Mouse (Mus musculus): ENCODE data around the gene Fsd1. TPM values are rescaled to one million over a fixed set of nuclear protein-coding genes. Genes with fewer than 3 reads are reported as not detected.

Gene Fsd1
- total RNA-seq, 2 experiments from 2014 or later, result 72.4 to 82.6 TPM

DNA sequence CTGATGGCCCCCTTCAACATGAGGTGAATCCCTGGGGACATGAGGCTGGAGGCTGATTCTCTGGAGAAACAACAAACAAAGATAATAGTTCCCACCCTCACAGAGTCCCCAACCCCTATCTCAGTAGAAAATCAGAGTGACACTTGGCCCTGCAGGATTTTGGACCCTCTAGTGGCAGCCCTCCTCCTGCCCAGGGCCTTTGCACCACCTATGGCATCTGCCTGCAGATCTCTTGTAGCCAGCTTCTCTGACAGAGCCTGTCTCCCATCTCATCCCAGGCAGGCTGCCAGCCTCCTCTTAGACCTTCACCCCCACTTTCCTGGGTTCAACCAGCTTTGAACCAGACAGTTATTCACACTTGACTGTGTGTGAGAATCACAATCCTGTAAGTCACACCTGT lies 25.5 kb upstream of the Fsd1 start:
- DNase-seq (ENCODE audit: extremely low spot score in 1 of 2, low spot score in 1 of 2), result no peak

DNA sequence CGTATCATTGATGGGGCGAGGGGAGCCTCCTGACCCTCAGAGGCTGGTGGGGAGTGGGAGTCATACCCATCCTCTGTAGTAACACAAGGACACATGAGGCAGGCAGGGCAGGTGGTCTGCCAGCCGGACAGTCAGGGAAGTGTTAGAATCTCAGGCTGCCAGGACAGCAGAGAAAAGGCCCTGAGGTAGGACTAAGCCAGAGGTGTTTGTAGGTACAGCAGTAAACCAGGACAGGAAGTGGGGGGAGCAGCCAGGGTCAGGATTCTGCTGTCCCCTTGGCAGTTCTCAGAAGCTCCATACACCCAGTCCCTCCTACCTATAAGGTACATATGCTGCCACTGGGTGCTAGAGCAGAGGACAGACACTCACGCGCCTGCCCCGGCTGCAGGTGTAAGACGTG lies 24.7 kb upstream of the Fsd1 start:
- no peak for DNase-seq (ENCODE audit: extremely low spot score in 1 of 2, low spot score in 1 of 2)

DNA sequence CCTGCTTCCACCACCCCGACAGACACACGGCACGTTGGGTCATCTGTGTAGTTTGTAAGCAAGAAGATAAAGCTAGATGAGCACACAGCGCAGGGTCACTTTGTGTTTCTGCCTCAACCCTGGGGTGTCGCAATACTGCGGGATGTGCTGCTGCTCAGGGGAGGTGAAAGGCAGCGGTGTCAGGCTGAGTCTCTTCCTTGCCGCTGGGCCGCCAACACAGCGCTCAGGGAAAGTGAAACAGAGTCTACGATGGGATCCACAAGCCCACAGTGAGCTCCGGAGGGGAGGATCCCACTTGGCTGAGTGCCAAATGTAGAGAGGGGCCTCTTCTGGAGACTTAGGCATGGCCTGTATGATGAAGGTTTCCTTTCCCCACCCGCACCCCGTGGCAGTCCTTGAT lies 23.1 kb upstream of the Fsd1 start:
- no peak for DNase-seq (ENCODE audit: extremely low spot score in 1 of 2, low spot score in 1 of 2)

DNA sequence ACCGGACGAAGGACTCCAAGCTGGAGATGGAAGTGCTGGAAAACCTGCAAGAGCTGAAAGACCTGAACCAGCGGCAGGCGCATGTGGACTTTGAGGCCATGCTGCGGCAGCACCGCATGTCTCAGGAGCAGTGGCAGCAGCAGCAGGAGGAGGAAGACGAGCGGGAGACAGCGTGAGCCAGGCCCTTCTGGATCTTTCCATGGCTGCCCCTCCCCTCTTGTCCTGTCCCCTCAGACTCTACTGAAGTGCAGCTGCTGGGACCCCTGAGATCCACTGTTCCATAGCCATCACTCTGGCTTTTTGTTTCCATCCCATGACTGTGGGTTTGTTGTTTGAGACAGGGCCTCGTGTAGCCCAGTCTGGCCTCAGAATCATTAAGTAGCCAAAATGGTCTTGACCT lies 21.8 kb upstream of the Fsd1 start:
- DNase-seq (ENCODE audit: extremely low spot score in 1 of 2, low spot score in 1 of 2), result no peak

DNA sequence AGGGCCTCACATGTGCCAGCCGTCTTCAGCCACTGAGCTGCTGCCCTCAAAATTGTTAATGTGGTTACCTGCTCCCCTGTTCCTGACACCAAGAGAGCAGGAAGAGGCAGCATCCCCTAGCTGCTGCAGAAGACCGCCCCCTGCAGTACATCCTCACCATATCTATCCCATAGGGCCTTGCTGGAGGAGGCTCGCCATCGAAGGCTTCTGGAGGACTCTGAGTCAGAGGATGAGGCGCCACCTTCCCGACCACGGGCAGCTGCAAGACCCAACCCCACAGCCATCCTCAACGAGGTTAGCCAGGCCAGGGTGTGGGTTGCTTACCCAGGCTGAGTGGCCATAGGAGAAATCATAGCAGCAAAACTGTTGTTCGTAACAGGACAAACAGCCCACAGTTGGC lies 21.3 kb upstream of the Fsd1 start:
- DNase-seq (ENCODE audit: extremely low spot score in 1 of 2, low spot score in 1 of 2), result no peak

DNA sequence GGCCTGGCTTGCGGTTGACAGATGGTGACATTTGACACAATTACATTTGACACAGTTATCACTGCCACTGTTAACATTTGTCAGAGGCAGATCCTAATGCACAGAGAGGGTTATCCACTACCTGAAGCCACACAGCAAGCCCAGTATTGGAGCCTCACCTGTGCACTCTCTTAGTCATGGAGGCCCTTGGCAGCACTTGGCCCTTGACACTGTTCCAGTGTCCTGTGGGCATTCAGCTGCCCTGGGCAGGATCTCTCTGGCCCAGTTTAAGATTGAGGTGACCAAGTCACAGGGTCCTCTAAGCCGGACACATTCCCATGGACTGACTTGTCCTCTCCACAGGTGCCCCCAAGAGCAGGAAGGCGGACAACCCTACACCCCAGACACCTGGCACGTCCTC lies 19.1 kb upstream of the Fsd1 start:
- DNase-seq (ENCODE audit: extremely low spot score in 1 of 2, low spot score in 1 of 2), result no peak

DNA sequence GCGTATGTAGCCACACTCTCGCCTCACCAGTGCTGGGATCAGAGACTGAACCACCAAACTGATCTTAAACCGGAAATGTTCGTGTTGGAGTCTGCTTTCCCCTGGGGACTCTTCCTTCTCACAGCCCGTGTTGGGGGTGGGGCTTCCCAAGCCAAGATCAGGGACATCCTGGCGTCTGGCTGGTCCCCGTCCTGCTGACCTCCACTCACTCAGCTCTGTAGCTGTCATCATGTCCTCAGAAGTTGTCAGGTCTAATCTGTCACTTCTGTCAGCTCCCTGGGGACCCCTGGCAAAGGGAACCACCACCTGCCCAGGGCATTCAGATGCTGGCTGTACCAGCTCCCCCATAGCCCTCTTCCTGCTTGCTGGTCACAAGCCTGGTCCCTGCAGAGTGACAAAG lies 18.1 kb upstream of the Fsd1 start:
- no peak for DNase-seq (ENCODE audit: extremely low spot score in 1 of 2, low spot score in 1 of 2)

DNA sequence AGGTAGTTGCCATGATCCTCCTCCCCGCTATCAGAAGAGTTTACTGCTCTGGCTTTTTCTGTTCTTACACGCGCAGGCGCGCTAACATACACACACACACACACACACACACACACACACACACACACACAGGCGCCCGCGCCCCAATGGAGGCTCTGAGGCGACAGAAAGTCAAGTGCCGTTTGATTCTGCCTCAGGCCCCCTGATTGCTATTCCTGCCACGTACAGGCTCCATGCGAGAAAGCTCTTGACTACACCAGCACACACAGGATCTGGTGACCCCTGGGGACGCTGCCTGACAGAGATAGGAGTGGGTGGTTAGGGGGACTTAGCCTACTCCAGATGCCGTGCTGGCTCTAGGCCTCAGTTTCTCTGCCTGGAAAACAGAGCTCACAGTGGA lies 16.7 kb upstream of the Fsd1 start:
- peak in 1 of 2 experiments; percentile 47 for DNase-seq (ENCODE audit: extremely low spot score in 1 of 2, low spot score in 1 of 2)

DNA sequence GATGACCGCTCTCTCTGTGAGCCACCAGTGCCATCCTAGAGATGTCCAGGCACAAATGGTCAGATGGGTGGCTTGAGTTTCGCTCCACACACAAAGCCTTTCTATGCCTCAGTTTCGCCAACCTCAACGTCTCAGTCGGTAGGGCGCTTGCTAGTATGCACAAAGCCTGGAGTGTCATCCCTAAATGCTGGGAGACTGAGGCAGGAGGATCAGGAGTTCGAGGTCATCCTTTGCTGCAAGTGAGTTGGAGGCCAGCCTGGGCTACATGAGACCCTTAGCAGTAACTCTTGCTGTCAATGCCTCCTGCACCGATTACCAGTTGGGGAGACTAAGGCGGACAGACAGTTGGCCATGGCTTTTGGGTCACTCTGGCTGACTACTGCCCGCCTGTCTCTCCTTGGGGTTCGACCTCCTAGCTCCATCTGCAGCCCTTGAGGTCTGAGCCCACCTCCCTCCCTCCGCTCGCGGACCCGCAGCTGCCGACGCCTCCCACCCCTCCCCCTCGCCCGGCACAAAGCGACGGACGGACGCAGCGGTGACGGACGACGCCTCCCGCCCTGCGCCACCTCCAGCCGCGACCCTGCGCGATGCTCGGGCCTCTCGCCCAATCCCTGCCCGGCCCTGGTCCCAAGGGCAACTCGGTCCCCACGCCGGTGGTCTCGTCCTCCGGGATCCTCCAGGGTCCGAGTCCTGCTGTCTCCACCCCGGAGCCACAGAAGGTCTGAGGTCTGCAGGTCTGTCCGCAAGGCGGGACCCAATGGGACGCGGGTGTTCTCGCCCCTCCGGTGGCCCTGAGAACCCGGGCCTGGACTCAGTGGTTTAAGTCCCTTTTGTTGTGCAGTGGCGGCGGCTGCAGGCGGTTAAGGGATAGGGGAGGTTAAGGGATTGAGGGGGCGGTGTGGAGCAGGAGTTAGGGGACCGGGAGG lies 16.1 kb upstream of the Fsd1 start, which contains the start of gene Shd:
TSS of gene Shd (plus strand) at position 502 of the 926 bp plus-strand sequence.
- peak in 1 of 2 experiments; percentile 24 for DNase-seq (ENCODE audit: extremely low spot score in 1 of 2, low spot score in 1 of 2)

DNA sequence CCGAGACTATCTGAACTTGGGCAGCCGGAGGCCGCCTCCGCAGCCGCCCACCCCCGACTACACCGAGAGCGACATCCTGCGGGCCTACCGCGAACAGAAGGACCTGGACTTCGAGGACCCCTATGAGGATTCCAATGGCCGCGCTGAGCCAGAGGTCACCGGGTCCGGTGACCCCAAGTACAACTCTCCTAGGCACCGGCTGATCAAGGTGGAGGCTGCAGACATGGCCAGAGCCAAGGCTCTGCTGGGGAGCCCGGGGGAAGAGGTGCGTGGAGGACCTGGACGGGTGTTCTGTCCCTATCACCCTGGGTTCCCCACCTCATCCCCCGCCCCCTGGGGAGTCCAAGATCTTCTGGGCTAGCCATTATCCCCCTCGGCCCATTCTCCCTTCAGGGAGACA lies 14.9 kb upstream of the Fsd1 start:
- no peak for DNase-seq (ENCODE audit: extremely low spot score in 1 of 2, low spot score in 1 of 2)

DNA sequence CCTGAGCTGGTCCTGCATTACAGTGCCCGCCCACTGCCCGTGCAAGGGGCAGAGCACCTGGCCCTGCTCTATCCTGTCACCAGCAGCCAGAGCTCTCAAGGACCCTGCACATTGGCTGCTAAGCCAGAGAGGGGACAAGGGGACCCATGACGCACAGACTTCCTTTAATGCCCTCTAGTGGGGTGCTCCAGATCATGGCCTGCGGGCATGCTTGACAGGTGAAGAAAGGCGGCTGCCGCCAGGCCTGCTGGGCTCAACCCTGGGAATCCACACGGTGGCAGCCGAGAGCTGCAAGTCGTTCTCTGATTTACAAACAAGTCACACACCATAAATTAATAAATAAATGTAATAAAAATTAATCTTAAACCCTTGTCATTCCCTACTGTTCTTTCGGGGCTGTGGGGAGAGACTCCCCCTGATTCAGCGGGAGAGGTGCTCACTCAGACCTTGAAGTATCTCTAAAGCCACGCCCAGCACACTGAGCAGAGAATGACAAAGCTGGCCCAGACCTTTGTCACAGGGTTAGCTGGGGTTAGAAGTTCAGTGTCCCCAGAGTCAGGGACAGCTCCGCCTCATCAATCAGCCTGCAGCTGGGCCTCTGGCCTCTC lies 9.9 kb upstream of the Fsd1 start:
- peak; percentile 68 to 84 for DNase-seq (ENCODE audit: extremely low spot score in 1 of 2, low spot score in 1 of 2)

DNA sequence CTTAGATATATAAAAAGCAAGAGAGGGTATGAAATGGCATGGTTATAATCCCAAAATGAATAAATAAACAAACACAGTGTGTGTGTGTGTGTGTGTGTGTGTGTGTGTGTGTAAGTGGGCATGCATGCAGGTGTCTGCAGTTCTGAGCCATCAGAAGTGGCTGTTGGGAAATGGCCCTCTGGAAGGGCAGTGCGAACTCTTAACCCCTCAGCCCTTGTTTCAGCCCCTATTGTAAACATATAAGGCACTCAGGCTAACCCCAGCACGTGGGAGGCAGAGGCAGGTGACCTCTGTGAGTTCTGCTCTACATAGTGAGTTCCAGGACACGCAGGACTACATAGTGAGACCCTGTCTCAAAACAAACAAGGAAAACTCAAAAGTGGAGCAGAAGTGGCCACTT lies 9.0 kb upstream of the Fsd1 start:
- no peak for DNase-seq (ENCODE audit: extremely low spot score in 1 of 2, low spot score in 1 of 2)

DNA sequence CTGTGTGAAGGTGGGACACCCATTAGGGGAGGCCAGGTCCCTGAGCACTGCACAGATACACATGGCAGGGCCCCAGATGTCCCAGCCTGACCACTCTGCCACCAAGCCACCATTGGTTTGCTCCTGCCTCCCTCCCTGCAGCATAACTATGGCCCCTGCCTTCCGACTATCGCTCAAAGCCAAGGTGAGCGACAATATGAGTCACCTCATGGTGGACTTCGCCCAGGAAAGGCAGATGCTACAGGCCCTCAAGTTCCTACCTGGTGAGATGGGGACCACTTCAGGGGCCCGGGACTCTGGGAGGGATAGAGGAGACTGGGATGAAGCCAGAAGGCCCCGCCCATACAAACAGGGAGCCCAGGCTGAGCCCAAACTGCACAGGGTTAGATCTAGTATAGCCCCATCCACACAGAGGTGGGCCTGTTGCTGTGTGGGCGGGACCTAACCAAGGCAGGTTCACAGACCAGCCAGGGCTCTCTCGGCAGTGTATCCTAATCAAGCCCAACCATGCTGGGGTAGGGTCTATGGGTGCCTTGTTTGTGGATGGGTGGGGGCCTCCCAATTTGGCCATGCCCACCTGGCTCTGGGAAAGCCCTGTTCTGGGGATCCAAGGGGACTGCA lies 4.1 kb downstream of the Fsd1 start:
- DNase-seq (ENCODE audit: extremely low spot score in 1 of 2, low spot score in 1 of 2), result no peak

DNA sequence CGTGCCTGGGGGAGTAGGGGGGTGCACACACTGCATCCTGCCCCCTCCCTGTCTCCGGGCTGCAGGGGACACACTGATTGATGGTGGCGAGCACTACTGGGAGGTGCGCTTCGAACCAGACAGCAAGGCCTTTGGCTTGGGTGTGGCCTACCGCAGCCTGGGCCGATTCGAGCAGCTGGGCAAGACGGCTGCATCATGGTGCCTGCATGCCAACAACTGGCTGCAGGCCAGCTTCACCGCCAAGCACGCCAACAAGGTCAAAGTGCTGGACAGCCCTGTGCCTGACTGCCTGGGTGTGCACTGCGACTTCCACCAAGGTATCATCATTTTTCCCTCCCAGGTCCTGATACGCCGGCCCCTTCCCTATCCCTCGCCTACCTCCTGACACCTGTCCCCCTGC lies 9.7 kb downstream of the Fsd1 start:
- no peak for DNase-seq (ENCODE audit: extremely low spot score in 1 of 2, low spot score in 1 of 2)

DNA sequence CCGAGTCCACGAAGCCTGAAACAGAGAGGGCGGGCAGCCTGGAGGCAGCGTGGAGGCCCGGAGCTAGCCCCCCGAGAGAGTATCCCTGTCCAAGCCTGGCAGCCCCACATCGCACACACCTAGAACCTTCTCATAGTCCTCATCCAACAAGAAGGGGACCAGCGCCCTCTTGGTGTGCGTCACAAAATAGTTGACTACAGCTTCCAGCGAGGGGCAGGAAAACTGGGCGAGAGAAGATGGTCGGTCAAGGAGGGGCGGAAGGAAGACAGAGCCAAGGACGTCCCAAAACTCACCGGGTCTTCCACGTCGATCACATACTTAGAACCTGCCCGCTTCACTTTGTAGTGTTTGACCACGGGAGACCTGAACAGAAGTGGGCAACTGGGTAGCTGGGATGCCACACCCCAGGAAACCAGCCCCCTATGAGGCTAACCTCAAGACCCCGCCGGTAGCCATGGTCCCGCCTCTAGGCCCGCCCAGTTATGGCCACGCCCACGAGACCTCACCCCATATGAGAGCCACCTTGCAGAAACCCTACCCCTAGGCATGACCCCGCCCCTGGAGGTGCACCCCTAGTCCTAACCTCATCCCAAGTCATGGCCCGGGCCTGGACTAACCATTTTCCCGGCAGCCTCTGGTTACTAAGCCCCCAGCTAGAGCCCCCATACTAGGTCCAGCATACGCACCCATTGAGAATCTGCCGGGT lies 13.6 kb downstream of the Fsd1 start:
- no peak for DNase-seq (ENCODE audit: extremely low spot score in 1 of 2, low spot score in 1 of 2)

DNA sequence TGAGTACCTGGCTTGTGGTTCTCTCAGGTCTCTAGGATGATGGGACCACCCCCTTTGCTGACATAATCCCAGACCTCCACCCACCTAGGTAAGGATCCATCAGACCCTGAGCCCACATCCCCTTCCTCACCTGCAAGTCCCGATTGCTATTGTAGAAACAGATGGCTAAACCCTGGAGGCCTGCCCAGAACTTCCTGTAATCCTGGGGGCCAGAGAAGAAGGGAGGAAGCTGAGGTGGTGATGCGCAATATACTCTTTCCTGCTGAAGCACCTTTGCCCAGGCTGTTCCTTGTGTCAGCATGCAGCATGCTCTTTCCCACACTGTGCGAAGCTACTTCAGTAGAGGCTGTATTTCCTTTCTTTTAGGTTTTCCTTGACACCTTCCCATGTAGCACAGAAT lies 16.7 kb downstream of the Fsd1 start:
- no peak for DNase-seq (ENCODE audit: extremely low spot score in 1 of 2, low spot score in 1 of 2)

DNA sequence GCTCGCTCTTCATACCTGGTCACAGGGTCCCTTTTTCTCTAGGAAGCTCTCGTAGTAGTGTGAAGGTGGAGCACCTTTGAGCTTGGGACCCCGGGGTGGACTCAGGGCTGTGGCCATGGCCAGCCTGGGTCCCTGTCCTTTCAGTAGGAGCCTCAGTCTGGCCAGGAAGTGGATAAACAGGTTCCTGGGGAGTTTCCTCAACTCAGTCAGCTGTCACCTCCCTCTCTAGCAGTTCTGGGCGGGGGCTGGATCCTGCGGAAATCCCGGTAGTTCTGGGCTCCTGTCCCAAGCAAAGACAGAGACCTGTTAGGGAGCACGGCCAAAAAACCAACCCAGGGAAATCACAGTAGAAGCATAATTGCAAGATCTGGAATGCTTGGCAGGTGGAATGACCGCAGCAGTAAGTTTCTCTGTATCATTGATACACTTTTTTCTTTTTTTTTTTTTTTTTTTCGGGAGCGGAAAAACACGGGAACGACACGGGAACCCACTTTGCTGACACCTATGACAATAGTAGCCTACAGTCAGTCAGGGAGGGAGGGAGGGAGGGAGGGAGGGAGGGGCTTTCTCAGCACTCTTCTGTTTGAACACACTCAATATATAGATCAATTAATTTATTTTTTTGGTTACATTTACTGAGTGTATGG lies 19.2 kb downstream of the Fsd1 start, which contains the start of the genes Stap2 and Mpnd:
TSS of gene Stap2 (minus strand) at position 170 of the 647 bp plus-strand sequence.
TSS of gene Mpnd (plus strand) at position 297 of the 647 bp plus-strand sequence.
- no peak for DNase-seq (ENCODE audit: extremely low spot score in 1 of 2, low spot score in 1 of 2)

DNA sequence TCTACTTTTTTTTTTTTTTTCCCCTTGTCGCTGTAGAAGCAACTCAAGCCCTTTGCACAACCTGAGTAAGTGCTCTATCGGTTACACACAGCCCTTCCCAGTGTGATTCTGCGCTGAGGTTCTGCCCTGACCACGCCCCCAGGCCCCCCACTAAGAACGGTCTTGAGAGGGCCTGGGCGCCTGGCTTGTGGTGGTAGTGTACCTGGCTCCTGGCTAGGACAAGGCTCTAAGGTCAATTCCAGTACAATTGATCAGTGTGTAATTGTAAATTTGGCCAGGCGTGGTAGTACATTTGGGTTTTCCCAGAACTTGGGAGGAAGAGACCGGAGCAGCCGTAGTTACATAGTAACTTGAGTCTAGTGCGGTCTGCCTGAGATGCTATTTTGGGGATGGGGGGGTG lies 20.6 kb downstream of the Fsd1 start:
- DNase-seq (ENCODE audit: extremely low spot score in 1 of 2, low spot score in 1 of 2), result no peak

DNA sequence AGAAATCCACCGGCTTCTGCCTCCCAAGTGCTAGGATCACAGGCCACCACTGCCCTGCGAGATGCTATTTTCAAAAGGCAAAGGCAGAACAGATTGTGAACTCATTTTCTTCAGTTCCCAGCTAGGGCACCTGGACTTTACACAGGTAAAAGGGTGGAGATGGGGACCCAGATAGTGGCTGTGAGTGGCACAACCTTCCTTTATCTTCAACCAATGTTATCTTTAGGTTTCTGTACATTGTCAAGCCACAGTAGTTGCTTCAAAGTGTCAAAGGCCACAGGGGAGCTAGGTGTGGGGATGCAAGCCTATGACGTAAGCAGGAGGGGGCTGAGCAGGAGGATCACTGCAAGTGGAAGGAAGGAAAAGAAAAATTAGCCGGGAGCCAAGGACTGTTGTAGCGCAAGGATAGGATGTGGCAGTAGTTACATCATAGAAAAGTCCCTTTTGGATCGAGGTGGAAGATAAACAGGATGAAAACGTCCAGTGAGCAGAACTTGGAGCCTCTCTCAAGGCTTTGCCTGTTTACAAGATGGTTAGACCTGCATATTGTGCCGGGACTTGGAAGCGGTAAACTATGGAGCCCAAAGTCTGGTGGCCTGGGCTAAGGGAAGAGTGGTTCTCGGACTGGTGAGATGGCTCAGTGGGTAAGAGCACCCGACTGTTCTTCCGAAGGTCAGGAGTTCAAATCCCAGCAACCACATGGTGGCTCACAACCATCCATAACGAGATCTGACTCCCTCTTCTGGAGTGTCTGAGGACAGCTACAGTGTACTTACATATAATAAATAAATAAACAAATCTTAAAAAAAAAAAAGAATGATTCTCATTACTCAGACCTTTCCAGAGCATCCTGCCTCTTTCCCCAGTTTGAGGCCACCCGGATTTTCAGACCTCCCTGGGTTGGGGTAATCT lies 21.4 kb downstream of the Fsd1 start:
- no peak for DNase-seq (ENCODE audit: extremely low spot score in 1 of 2, low spot score in 1 of 2)

All from layer of hippocampus, postnatal 25 days (tissue).